Mouse (Mus musculus) C2C12 (cell line): ENCODE measurements around the gene V1ra8. TPM values are rescaled to one million over a fixed set of nuclear protein-coding genes. Genes with fewer than 3 reads are reported as not detected.
"Not testable (repeated sequence)": the region's sequence is repeated elsewhere in the genome, so short reads cannot be mapped to it uniquely, and the experiment has no call there.

ENCODE experiments used
- H3K27me3 ChIP-seq: one replicate; pipeline ENCODE4 v1.6.1; 2011; ENCODE audit not compliant: control insufficient read depth, insufficient read depth, insufficient read length
- H3K36me3 ChIP-seq: one replicate; pipeline ENCODE4 v1.6.1; 2011; ENCODE audit not compliant: control insufficient read depth, insufficient read depth
- H3K4me3 ChIP-seq: one replicate; pipeline ENCODE4 v1.5.1; 2011; ENCODE audit warnings: mild to moderate bottlenecking, control low read depth; ENCODE audit not compliant: poor library complexity, insufficient read depth, severe bottlenecking
- H3K79me2 ChIP-seq: one replicate; pipeline ENCODE4 v1.6.1; 2011; ENCODE audit not compliant: control insufficient read depth, insufficient read depth
- H3K79me3 ChIP-seq: one replicate; pipeline ENCODE4 v1.6.1; 2011; ENCODE audit warnings: low read depth, control low read depth
- H3ac ChIP-seq: one replicate; pipeline ENCODE3; 2011; ENCODE audit warnings: low read depth; ENCODE audit not compliant: control insufficient read depth, insufficient read length
- CEBPB ChIP-seq: IDR thresholded peaks from one replicate; pipeline ENCODE4 v1.6.1; 2011; ENCODE audit warnings: low read depth, mild to moderate bottlenecking, control low read depth, moderate library complexity
- CTCF ChIP-seq: IDR thresholded peaks from one replicate; pipeline ENCODE4 v1.5.1; 2011; ENCODE audit not compliant: control insufficient read depth, insufficient read depth, insufficient read length
- FOSL1 ChIP-seq: IDR thresholded peaks from one replicate; pipeline ENCODE4 v1.8.0; 2011; ENCODE audit warnings: mild to moderate bottlenecking, low read length; ENCODE audit not compliant: poor library complexity, insufficient read depth, severe bottlenecking
- MAX ChIP-seq: IDR thresholded peaks from one replicate; pipeline ENCODE4 v1.6.1; 2011; ENCODE audit warnings: mild to moderate bottlenecking, control low read depth
- MYOD1 ChIP-seq: IDR thresholded peaks from one replicate; pipeline ENCODE4 v1.6.1; 2011; ENCODE audit warnings: low read depth; ENCODE audit not compliant: control insufficient read depth, insufficient read length
- MYOG ChIP-seq: IDR thresholded peaks from one replicate; pipeline ENCODE4 v1.6.1; 2011; ENCODE audit not compliant: control insufficient read depth, insufficient read length; ENCODE audit errors: extremely low read depth
- USF1 ChIP-seq: IDR thresholded peaks from one replicate; pipeline ENCODE4 v1.6.1; 2011; ENCODE audit warnings: low read depth, mild to moderate bottlenecking, control low read depth, moderate library complexity
- long read RNA-seq, 2 experiments: library from polyadenylated mRNA; unstranded; transcript quantifications; one replicate each; pipeline ENCODE4 v2.0.0; 2019 to 2020
- polyA plus RNA-seq: library from polyadenylated mRNA; unstranded; fragments of >200 nt; fragmentation: generic; extraction: Trizol; gene quantifications from one replicate; pipeline ENCODE4 v1.2.1, GENCODE M21; 2012; ENCODE audit warnings: missing spikeins

V1ra8 gene
- polyA plus RNA-seq: not detected
- long read RNA-seq, experiment 1: 0 reads
- long read RNA-seq, experiment 2: 0 reads

- H3K79me2 ChIP-seq: not testable (repeated sequence)
Measured at GRCm38 (mm10) chr6:90202493-90202892, at the start of gene V1ra8. V1ra8 (plus strand) TSS chr6:90202793.

GRCm38 (mm10) chr6:90160139-90160538, 42.5 kb upstream of the V1ra8 start:
- no peaks in the 10 kb centered on the region for H3K27me3 ChIP-seq

More at GRCm38 (mm10) chr6:90202493-90202892, at the start of gene V1ra8:
- H3K36me3 ChIP-seq, H3K4me3 ChIP-seq, H3ac ChIP-seq, H3K79me3 ChIP-seq, H3K27me3 ChIP-seq: not testable (repeated sequence)

GRCm38 (mm10) chr6:90174508-90174907, 28.1 kb upstream of the V1ra8 start, which contains the start of gene Vmn1r52:
Vmn1r52 (plus strand) TSS chr6:90174808.
- Histone ChIP-seq H3K4me3 (no peak within 1 kb of the TSS), H3K79me2 (no peaks in the 10 kb centered on the region), H3K27me3 (no peaks in the 10 kb centered on the region), H3K79me3 (no peaks in the 10 kb centered on the region), H3K36me3 (no peaks in the 10 kb centered on the region), H3ac (no peak within 1 kb of the TSS)
- no peak for TF ChIP-seq MAX
- no peak for TF ChIP-seq CEBPB
- no peak for TF ChIP-seq CTCF
- TF ChIP-seq MYOD1: no peak
- TF ChIP-seq FOSL1: no peak
- TF ChIP-seq USF1: no peak
- TF ChIP-seq MYOG: no peak

More at GRCm38 (mm10) chr6:90160139-90160538, 42.5 kb upstream of the V1ra8 start:
- Histone ChIP-seq H3ac (no peak overlapping the region), H3K79me3 (no peaks in the 10 kb centered on the region), H3K4me3 (no peak overlapping the region), H3K79me2 (no peaks in the 10 kb centered on the region), H3K36me3 (no peaks in the 10 kb centered on the region)
- TF ChIP-seq CTCF: no peak
- no peak for TF ChIP-seq MYOG
- TF ChIP-seq CEBPB: no peak
- no peak for TF ChIP-seq MYOD1
- no peak for TF ChIP-seq FOSL1

- Histone ChIP-seq H3K4me3 (no peak within 1 kb of the TSS), H3K36me3 (no peaks in the 10 kb centered on the region), H3K79me2 (no peaks in the 10 kb centered on the region), H3ac (no peak within 1 kb of the TSS), H3K79me3 (no peaks in the 10 kb centered on the region), H3K27me3 (no peaks in the 10 kb centered on the region)
- TF ChIP-seq MYOG (no peak), USF1 (no peak), CEBPB (no peak), CTCF (no peak), FOSL1 (no peak), MAX (no peak), MYOD1 (no peak)
Measured at GRCm38 (mm10) chr6:90224338-90224737, 21.7 kb downstream of the V1ra8 start, which contains the start of gene Vmn1r53. Vmn1r53 (minus strand) TSS chr6:90224438.

GRCm38 (mm10) chr6:90232114-90232513, 29.5 kb downstream of the V1ra8 start:
- H3K27me3 ChIP-seq, H3K79me2 ChIP-seq, H3K4me3 ChIP-seq, H3ac ChIP-seq, H3K79me3 ChIP-seq, H3K36me3 ChIP-seq: not testable (repeated sequence)

GRCm38 (mm10) chr6:90232681-90233080, 30.1 kb downstream of the V1ra8 start:
- Histone ChIP-seq H3K79me3 (no peaks in the 10 kb centered on the region), H3K27me3 (no peaks in the 10 kb centered on the region), H3K79me2 (no peaks in the 10 kb centered on the region), H3K4me3 (no peak overlapping the region), H3K36me3 (no peaks in the 10 kb centered on the region), H3ac (no peak overlapping the region)
- TF ChIP-seq FOSL1: no peak
- no peak for TF ChIP-seq USF1
- no peak for TF ChIP-seq MYOG
- TF ChIP-seq CTCF: no peak
- TF ChIP-seq MYOD1: no peak

GRCm38 (mm10) chr6:90244019-90244418, 41.4 kb downstream of the V1ra8 start:
- no peak overlapping the region for H3ac ChIP-seq
- H3K79me2 ChIP-seq: no peaks in the 10 kb centered on the region
- no peak overlapping the region for H3K4me3 ChIP-seq
- no peaks in the 10 kb centered on the region for H3K79me3 ChIP-seq
- no peaks in the 10 kb centered on the region for H3K36me3 ChIP-seq
- no peaks in the 10 kb centered on the region for H3K27me3 ChIP-seq
- no peak for TF ChIP-seq FOSL1
- TF ChIP-seq MYOD1: no peak
- TF ChIP-seq CTCF: no peak
- TF ChIP-seq USF1: no peak
- TF ChIP-seq MAX: no peak
- no peak for TF ChIP-seq MYOG
- TF ChIP-seq CEBPB: no peak
